Mouse (Mus musculus) ES-Bruce4 (cell line): ENCODE data around the gene Trim15. TPM values are rescaled to one million over a fixed set of nuclear protein-coding genes. Genes with fewer than 3 reads are reported as not detected.

Experiments used
- H3K27ac ChIP-seq: 2 replicates; pipeline ENCODE4 v1.5.1; 2012; ENCODE audit warnings: low read length, inconsistent platforms; ENCODE audit not compliant: insufficient read depth
- H3K27me3 ChIP-seq: 2 replicates; pipeline ENCODE4 v1.6.1; 2012; ENCODE audit warnings: mild to moderate bottlenecking, low read length, inconsistent platforms; ENCODE audit not compliant: control insufficient read depth, poor library complexity, insufficient read depth, severe bottlenecking
- H3K36me3 ChIP-seq: 2 replicates; pipeline ENCODE4 v1.6.1; 2012; ENCODE audit warnings: inconsistent platforms, mild to moderate bottlenecking, low read length, moderate library complexity; ENCODE audit not compliant: control insufficient read depth, poor library complexity, insufficient read depth, severe bottlenecking
- H3K4me1 ChIP-seq: one replicate; pipeline ENCODE4 v1.8.1; 2011; ENCODE audit warnings: low read length; ENCODE audit not compliant: control insufficient read depth, insufficient read depth
- H3K4me3 ChIP-seq: 2 replicates; pipeline ENCODE4 v1.5.1; 2011; ENCODE audit warnings: low read depth, mild to moderate bottlenecking, low read length
- H3K9ac ChIP-seq: 2 replicates; pipeline ENCODE4 v1.6.1; 2012; ENCODE audit warnings: low read depth, mild to moderate bottlenecking, inconsistent platforms; ENCODE audit not compliant: poor library complexity, severe bottlenecking
- H3K9me3 ChIP-seq: replicated peaks from 2 replicates; pipeline ENCODE4 v1.6.1; 2012; ENCODE audit warnings: mild to moderate bottlenecking, low read length, inconsistent platforms; ENCODE audit not compliant: control insufficient read depth, poor library complexity, insufficient read depth, severe bottlenecking
- CTCF ChIP-seq: IDR thresholded peaks from one replicate; pipeline ENCODE4 v1.8.1; 2011; ENCODE audit warnings: low read depth, low read length
- EP300 ChIP-seq: IDR thresholded peaks from 2 replicates; pipeline ENCODE4 v1.6.1; 2011; ENCODE audit warnings: low read depth, low read length; ENCODE audit not compliant: insufficient read depth
- POLR2A ChIP-seq: IDR thresholded peaks from one replicate; pipeline ENCODE4 v1.8.1; 2011; ENCODE audit warnings: low read length; ENCODE audit not compliant: insufficient read depth
- polyA plus RNA-seq: library from polyadenylated mRNA; stranded (reverse); fragments of >200 nt; gene quantifications from 2 replicates; pipeline ENCODE4 v1.2.4, GENCODE M21; 2011; ENCODE audit warnings: low read depth; ENCODE audit not compliant: missing spikeins, insufficient read depth, insufficient read length

Trim15 gene
- polyA plus RNA-seq, 1 experiment, result not detected

DNA sequence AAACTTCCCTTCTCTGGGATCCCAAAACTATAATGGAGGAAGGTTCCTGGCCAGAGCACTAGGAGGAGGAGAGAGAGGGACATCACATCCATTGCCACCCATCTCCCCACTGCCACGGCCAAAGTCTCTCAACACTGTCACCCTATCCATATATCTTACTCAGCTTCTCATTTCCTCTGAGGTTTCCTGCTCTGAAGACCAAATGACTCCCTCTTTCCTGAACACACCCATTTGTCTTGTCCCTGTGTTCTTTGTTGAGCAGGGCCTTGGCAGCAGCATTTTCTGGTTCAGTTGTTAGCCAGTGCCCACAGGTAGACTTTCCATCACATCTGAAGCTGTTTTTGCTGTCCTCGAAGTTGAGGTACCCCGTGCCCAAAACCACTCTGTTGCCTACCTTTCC, 8.8 kb downstream of the Trim15 start:
- no peak overlapping the region for H3K4me3 ChIP-seq
- H3K27me3 ChIP-seq, result no peaks in the 10 kb centered on the region
- no peak overlapping the region for H3K9ac ChIP-seq
- H3K27ac ChIP-seq, result no peak overlapping the region
- peaks cover 1% of the 10 kb centered on the region for H3K4me1 ChIP-seq
- H3K36me3 ChIP-seq, result peaks cover 46% of the 10 kb centered on the region
- H3K9me3 ChIP-seq, result no peaks in the 10 kb centered on the region
- TF ChIP-seq EP300 (no peak), CTCF (no peak), POLR2A (no peak)

DNA sequence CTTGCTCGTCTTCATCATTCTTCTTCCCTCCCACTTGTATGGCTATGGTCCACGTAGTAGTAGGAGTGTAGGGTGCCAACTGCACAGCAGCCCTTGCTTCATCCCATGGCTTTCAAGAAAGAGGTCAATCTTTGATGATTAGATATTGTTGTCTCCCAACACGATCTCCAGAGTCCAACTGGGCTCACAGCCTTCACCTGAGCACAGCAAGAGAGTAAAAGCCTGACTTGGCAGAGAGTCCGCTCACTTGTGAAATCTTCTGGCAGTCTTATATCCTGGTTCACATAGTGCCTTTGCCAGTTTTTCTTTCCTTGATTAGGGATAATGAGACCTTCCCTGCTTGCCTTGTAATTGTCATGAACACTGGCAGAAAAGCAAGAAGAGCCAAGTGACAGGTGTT, 10.8 kb downstream of the Trim15 start:
- Histone ChIP-seq H3K4me1 (peaks cover 1% of the 10 kb centered on the region), H3K4me3 (no peak overlapping the region), H3K27me3 (no peaks in the 10 kb centered on the region), H3K9ac (no peak overlapping the region), H3K36me3 (peaks cover 57% of the 10 kb centered on the region), H3K27ac (no peak overlapping the region), H3K9me3 (no peaks in the 10 kb centered on the region)
- no peak for TF ChIP-seq EP300
- TF ChIP-seq POLR2A, result no peak
- TF ChIP-seq CTCF, result no peak

GRCm38 (mm10) chr17:36855484-36855883, 11.5 kb downstream of the Trim15 start:
- TF ChIP-seq CTCF (no peak), EP300 (no peak), POLR2A (no peak)
- no peak overlapping the region for H3K9ac ChIP-seq
- no peaks in the 10 kb centered on the region for H3K9me3 ChIP-seq
- no peak overlapping the region for H3K4me3 ChIP-seq
- peaks cover 60% of the 10 kb centered on the region for H3K36me3 ChIP-seq
- no peaks in the 10 kb centered on the region for H3K27me3 ChIP-seq
- H3K27ac ChIP-seq, result no peak overlapping the region
- no peaks in the 10 kb centered on the region for H3K4me1 ChIP-seq

- no peak for TF ChIP-seq EP300
- no peak for TF ChIP-seq CTCF
- no peak for TF ChIP-seq POLR2A
- peaks cover 40% of the 10 kb centered on the region for H3K36me3 ChIP-seq
- no peaks in the 10 kb centered on the region for H3K4me1 ChIP-seq
- H3K27ac ChIP-seq, result no peak overlapping the region
- H3K27me3 ChIP-seq, result no peaks in the 10 kb centered on the region
- H3K9ac ChIP-seq, result no peak overlapping the region
- H3K4me3 ChIP-seq, result no peak overlapping the region
- no peaks in the 10 kb centered on the region for H3K9me3 ChIP-seq
Measured at GRCm38 (mm10) chr17:36851627-36852026, 15.4 kb downstream of the Trim15 start.

DNA sequence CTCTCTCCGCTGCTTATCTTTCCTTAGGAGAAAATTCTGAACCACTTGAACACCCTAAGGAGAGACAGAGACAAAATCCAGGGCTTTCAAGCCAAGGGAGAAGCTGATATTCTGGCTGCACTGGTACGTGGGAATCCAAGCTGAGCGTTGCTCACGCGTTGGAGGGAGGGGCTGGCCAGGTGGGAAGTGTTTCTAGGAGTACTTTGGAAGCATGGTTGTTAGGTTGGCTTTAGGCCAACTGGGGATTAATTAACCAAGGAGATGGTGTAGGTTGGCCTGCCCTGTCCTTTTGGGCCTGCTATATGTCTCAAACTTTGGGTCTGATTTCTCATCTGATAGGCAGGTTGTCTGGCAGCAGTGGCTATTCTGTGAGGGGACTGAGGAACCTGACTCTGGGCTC, 15.8 kb downstream of the Trim15 start:
- Histone ChIP-seq H3K9ac (no peak overlapping the region), H3K9me3 (no peaks in the 10 kb centered on the region), H3K4me1 (no peaks in the 10 kb centered on the region), H3K4me3 (no peak overlapping the region), H3K36me3 (peaks cover 36% of the 10 kb centered on the region), H3K27ac (no peak overlapping the region), H3K27me3 (no peaks in the 10 kb centered on the region)
- no peak for TF ChIP-seq POLR2A

DNA sequence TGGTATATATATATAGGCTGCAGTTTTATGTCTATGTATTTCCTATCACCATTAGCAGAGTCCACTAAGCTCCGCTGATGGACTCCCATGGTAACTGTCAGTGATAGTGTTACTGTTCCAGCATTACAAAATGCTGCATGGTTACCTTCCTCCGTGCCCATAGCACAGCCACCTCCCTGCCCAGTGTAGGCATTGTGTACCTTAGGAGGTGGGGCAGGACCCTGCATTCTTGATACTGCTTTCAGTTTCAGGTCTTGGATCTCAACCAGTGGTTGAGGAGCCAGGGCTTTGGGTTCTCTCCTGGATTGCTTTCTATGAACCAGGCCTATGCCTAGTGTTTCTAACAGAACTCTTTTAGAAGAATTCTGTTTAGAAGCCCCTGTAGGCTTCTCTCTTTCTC, 17.0 kb downstream of the Trim15 start:
- Histone ChIP-seq H3K9ac (no peak overlapping the region), H3K27me3 (no peaks in the 10 kb centered on the region), H3K4me3 (no peak overlapping the region), H3K27ac (no peak overlapping the region), H3K36me3 (peaks cover 31% of the 10 kb centered on the region), H3K4me1 (peaks cover 6% of the 10 kb centered on the region), H3K9me3 (no peaks in the 10 kb centered on the region)
- no peak for TF ChIP-seq EP300
- TF ChIP-seq CTCF, result no peak
- TF ChIP-seq POLR2A, result no peak

DNA sequence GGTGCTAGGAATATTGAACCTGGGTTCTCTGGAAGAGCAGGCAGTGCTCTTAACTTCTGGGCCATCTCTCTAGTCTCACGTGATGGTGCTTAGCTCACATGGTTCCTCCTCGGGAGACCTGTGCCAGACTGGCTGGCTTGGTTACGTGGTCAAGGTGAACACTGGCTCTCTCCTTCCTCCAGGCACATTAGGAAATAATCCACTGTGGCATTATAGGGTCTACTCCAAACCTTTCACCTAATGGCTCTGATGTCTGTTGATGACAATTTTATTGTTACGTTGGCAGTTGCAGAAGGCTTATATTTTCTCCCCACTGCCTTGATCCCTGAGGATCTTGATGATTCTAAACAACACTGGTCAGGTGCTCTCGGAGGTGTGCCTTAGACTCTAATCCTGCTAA, 18.1 kb downstream of the Trim15 start:
- peaks cover 22% of the 10 kb centered on the region for H3K36me3 ChIP-seq

More for the DNA sequence above, 18.1 kb downstream of the Trim15 start:
- Histone ChIP-seq H3K27me3 (no peaks in the 10 kb centered on the region), H3K27ac (no peak overlapping the region), H3K4me3 (no peak overlapping the region), H3K4me1 (peaks cover 6% of the 10 kb centered on the region), H3K9ac (no peak overlapping the region), H3K9me3 (no peaks in the 10 kb centered on the region)
- TF ChIP-seq EP300 (no peak), POLR2A (no peak)
